ENCODE assay signal across 15 mouse cellular contexts in genomic region chr1:35380633-35381385, GRCm38 (mm10).
DNase-seq lines count a peak whose midpoint lies in the region; ATAC-seq and TF ChIP-seq lines count a peak whose summit lies in the region.
"Had no signal": no experiment of that assay in that cellular context is flagged by ENCODE, and none has a peak within 500 bp of the region (broad histone marks: within the 10 kb centered on the region; RNA-seq: fewer than 3 reads in every experiment).

No protein-coding gene starts in this region.

- no peaks in the 10 kb centered on the region for H3K27me3 ChIP-seq in kidney, adult 2 months (replicated peaks; ENCODE audit: control insufficient read depth, insufficient read depth, low read length)
- H3K27me3 ChIP-seq in intestine, embryonic 16.5 days (replicated peaks; ENCODE audit: control insufficient read depth, insufficient read depth, low read length) = no peaks in the 10 kb centered on the region
- H3K27me3 ChIP-seq: embryonic facial prominence, embryonic 15.5 days; forebrain, embryonic 13.5 days; heart, embryonic 15.5 days; limb, embryonic 15.5 days had no signal

- H3K4me1 ChIP-seq in kidney, adult 2 months (ENCODE audit: control insufficient read depth, insufficient read depth, low read length) = no peaks in the 10 kb centered on the region
- no peaks in the 10 kb centered on the region; the same call in 1 of the 2 replicates for H3K4me1 ChIP-seq in intestine, embryonic 16.5 days (ENCODE audit: control insufficient read depth, insufficient read depth, low read length)
- H3K4me1 ChIP-seq: embryonic facial prominence, embryonic 15.5 days; forebrain, embryonic 13.5 days; limb, embryonic 15.5 days had no signal

- WGBS in kidney, adult 2 months = 68% methylated on average over 11 of the region's 11 CpGs
- WGBS in intestine, embryonic 16.5 days = 65% methylated on average over 11 of the region's 11 CpGs

- H3K36me3 ChIP-seq in kidney, adult 2 months (ENCODE audit: control insufficient read depth, insufficient read depth, low read length) = no peaks in the 10 kb centered on the region
- H3K36me3 ChIP-seq in intestine, embryonic 16.5 days (ENCODE audit: control insufficient read depth, insufficient read depth, low read length) = no peaks in the 10 kb centered on the region
- H3K36me3 ChIP-seq: embryonic facial prominence, embryonic 15.5 days; heart, embryonic 15.5 days; limb, embryonic 15.5 days had no signal

- no peak for TF ChIP-seq POLR2A in kidney, adult 2 months (IDR thresholded peaks at IDR 0.05; ENCODE audit: low read depth, low read length)

- H3K4me2 ChIP-seq in intestine, embryonic 16.5 days (ENCODE audit: low read depth, low read length) = no peak overlapping the region
- H3K4me2 ChIP-seq: embryonic facial prominence, embryonic 15.5 days; forebrain, embryonic 13.5 days; heart, embryonic 15.5 days; limb, embryonic 15.5 days had no signal

- no peak for TF ChIP-seq CTCF in kidney, adult 2 months (conservative IDR thresholded peaks at IDR 0.05; ENCODE audit: insufficient read depth, insufficient read length, low read depth, low read length)

- peak; percentile 50 for DNase-seq in kidney, adult 2 months
- DNase-seq in kidney, adult 18-20 months = no peak
- DNase-seq in heart, adult 9 months (ENCODE audit: low spot score in 2 of 2) = peak; percentile 37 to 40
- DNase-seq in lung, postnatal 36 days = peak; percentile 47
- DNase-seq in right cerebral cortex, postnatal 4 days = no peak
- DNase-seq in left cerebral cortex, postnatal 10 days (ENCODE audit: extremely low spot score in 1 of 2, low spot score in 2 of 2) = no peak
- DNase-seq: thymus, adult 18-20 months had no signal

- H3K27ac ChIP-seq in kidney, adult 2 months (ENCODE audit: insufficient read depth, low read depth, low read length) = no peak overlapping the region
- no peak overlapping the region for H3K27ac ChIP-seq in intestine, embryonic 16.5 days (ENCODE audit: low read length)
- H3K27ac ChIP-seq: embryonic facial prominence, embryonic 15.5 days; forebrain, embryonic 13.5 days; heart, embryonic 15.5 days; limb, embryonic 15.5 days had no signal

- no peak overlapping the region for H3K9ac ChIP-seq in intestine, embryonic 16.5 days (ENCODE audit: low read depth, low read length)
- H3K9ac ChIP-seq: embryonic facial prominence, embryonic 15.5 days; forebrain, embryonic 13.5 days; heart, embryonic 15.5 days; limb, embryonic 15.5 days had no signal

- H3K4me3 ChIP-seq in kidney, adult 2 months (ENCODE audit: insufficient read depth, low read depth, low read length) = no peak overlapping the region
- no peak overlapping the region for H3K4me3 ChIP-seq in intestine, embryonic 16.5 days (ENCODE audit: low read length)
- H3K4me3 ChIP-seq: embryonic facial prominence, embryonic 15.5 days; forebrain, embryonic 13.5 days; heart, embryonic 15.5 days; limb, embryonic 15.5 days had no signal

- ATAC-seq in intestine, embryonic 16.5 days = peak; percentile 36
- ATAC-seq: activated CD4-positive, CD25-positive, alpha-beta regulatory T cell, adult 4 months; CD4-positive, CD25-positive, alpha-beta regulatory T cell, adult 4 months; forebrain, embryonic 13.5 days; hindbrain, embryonic 16.5 days had no signal

- intact Hi-C loops in left cerebral cortex, postnatal 10 days (cut with DNase I) = loop anchor here (10.0 kb wide), 2 partner anchors 486 to 684 kb away; partner anchors contain the start of gene Hs6st1

- H3K9me3 ChIP-seq in intestine, embryonic 16.5 days (ENCODE audit: control insufficient read depth, low read length) = no peaks in the 10 kb centered on the region
- H3K9me3 ChIP-seq: embryonic facial prominence, embryonic 15.5 days; forebrain, embryonic 13.5 days; heart, embryonic 15.5 days; limb, embryonic 15.5 days had no signal

Comparison
In these comparisons a context has a peak if more than half of its experiments do, and no peak if none do; other contexts are left out.
1. DNase-seq: peak in kidney, adult 2 months (single experiment), heart, adult 9 months (2 of 2) and lung, postnatal 36 days (single experiment); none in kidney, adult 18-20 months (single experiment), right cerebral cortex, postnatal 4 days (single experiment) and left cerebral cortex, postnatal 10 days (0 of 2).